Mouse (Mus musculus) thymus, adult 18-20 months (tissue): ENCODE measurements around the gene Snupn.
"Not testable (repeated sequence)": the region's sequence is repeated elsewhere in the genome, so short reads cannot be mapped to it uniquely, and the experiment has no call there.

Experiments used
- DNase-seq, 2 experiments: peaks; one replicate each; pipeline ENCODE4 v3.0.0; 2022; ENCODE audit warnings: mixed read lengths in 2 of 2

Gene Snupn

DNA sequence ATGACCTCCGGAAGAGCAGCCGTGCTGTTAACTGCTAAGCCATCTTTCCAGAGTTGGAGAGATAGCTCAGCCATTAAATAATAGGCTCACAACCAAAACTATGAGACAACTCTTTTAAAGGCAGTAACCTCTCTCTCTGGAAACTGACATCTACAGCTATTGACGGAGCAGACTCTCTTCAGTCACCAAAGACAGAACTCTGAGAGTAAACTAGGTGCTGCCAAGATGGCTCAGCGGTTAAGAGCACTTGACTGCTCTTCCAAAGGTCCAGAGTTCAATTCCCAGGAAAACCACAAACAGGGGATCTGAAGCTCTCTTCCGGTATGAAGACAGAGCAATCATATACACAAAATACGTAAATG is 13.8 kb upstream of the Snupn start:
- DNase-seq: no peak

DNA sequence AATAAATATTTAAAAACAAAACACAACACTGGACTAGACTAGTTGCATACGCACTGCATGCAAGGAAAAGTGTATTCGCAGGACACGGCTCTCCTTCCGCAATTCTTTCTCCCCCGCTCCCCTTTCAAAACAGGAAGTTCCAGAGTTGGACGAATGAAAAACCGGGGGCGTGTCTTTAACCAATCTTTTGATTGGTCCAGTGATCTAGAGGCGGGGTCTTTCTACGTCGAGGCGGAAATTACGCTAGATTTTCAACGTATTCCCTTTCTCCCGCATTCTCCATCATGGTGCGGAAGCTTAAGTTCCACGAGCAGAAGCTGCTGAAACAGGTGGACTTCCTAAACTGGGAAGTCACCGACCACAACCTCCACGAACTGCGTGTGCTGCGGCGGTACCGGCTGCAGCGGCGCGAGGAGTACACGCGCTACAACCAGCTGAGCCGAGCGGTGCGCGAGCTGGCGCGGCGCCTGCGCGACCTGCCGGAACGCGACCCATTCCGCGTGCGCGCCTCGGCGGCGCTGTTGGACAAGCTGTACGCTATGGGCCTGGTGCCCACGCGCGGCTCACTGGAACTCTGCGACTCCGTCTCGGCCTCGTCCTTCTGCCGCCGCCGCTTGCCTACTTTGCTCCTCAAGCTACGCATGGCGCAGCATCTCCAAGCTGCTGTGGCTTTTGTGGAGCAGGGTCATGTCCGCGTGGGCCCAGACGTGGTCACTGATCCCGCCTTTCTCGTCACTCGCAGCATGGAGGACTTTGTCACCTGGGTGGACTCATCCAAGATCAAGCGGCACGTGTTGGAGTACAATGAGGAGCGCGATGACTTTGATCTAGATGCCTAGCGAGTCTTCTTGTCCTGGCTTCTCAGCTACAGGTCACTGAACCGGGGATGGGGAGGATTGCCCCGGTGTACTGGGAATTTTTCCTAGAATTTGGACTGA is 13.2 kb upstream of the Snupn start, which contains the start of gene Imp3:
TSS of gene Imp3 (plus strand) at position 253 of the 938 bp plus-strand sequence.
- peak; percentile 73 to 89 for DNase-seq

DNA sequence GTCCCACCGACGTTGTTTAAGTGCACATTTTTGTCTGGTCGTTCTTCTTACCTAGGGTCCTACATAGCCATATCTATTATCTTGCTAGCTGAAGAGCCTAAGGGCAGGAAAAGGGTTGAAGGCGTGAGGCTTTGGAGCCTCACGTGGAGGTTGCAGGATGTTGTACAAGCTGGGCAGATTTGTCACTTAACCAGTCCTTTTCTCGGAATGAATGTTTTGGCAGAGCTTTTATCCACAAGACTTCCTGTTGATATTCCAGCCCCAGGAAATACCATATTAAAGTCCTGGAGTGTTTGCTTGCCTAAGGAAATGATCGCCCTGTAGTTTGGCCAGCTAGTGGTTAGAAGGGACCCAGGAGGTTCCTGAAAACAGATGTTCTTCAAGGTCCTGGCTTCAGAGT is 12.3 kb upstream of the Snupn start:
- DNase-seq: no peak

DNA sequence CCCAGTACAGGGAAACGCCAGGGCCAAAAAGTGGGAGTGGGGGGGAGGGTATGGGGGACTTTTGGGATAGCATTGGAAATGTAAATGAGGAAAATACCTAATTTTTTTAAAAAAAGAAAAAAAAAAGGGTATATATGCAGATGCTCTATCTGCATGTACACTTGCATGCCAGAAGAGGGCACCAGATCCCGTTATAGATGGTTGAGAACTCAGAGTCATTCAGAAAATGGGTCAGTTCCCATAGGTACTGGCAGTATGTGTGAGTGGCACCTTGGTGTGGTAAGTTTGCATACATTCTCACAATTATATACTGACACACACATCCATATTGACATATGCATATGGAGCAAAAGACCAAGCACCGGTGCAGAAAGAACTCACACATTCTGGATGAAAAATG is 3.2 kb upstream of the Snupn start:
- not testable (repeated sequence) for DNase-seq

DNA sequence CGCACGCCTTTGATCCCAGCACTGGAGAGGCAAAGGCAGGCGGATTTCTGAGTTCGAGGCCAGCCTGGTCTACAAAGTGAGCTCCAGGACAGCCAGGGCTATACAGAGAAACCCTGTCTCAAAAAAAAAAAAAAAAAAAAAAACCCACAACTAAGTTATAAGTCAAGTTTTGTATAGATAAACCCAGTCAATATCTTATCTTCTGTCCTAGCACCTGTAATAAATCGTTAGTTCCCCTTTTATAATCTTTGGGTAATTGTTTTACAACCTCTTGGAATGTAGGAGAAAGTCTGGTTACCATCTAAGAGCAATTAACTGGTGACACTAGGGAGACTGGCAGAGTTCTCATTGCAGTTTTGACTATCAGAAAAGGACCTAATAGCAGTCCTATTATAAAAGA is 2.0 kb upstream of the Snupn start:
- DNase-seq: not testable (repeated sequence)

DNA sequence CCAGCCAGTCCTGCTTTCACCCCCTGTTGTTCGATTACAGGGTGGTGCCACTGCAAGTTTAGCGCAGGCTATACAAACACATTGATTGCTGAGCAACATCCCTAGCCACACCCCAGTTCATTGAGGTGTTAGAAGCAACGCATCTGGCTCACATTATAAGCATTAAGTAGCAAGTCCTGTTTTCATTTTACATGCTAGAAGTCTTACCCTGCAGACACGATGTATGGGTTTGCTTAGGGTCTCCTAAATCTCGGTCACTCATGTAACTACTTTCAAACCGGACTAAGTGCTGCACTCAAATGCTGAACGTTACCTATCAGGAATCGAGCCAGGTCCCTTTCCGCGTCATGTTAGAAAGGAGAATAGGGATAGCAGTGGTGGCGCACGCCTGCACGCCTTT is 911 bp upstream of the Snupn start:
- no peak for DNase-seq

DNA sequence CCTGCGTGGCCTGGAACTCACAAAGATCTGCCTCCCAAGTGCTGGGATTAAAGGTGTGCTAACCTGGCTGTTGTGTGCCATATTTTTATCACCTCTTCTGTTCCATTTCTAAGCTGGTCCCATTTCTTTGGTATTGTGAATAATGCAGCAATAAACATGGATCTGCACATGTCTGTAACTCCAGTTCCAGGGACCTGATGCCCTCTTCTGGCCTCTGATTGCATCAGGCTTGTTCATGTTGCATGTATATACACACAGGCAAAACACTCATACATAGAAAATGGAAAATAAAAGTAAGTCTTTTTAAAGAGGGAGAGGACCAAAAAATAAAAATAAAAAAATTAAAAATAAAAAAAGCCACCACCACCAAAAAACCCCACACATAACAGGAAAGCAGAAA is 2.9 kb downstream of the Snupn start:
- no peak for DNase-seq

DNA sequence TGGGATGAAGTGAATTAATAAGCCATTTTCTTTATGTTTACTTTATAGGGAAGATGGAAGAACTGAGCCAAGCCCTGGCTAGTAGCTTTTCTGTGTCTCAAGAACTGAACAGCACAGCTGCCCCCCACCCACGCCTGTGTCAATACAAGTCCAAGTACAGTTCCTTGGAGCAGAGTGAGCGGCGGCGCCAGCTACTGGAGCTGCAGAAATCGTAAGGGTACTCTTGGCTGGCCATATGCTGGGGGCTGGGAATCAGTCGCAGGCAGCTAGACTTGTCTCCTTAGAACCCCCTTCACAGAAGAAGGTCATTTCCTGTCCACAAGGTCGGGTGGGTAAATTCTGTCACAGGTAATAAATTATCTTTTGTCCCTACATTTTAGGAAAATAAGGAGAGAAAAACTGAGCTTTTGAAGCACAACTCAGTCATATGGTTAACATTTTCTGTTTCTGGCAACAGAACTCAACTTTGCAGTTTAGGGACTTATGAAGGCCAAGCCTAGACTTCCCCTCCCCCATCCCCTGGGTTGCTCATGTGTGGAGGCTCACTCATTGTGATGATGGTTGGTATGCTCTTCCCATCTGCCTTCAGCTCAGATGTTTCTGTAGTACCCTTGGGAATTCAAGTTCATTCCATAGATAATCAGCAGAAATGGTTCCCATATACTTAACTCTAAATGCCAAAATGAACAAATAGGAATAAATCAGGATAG is 6.4 kb downstream of the Snupn start:
- DNase-seq: no peak

DNA sequence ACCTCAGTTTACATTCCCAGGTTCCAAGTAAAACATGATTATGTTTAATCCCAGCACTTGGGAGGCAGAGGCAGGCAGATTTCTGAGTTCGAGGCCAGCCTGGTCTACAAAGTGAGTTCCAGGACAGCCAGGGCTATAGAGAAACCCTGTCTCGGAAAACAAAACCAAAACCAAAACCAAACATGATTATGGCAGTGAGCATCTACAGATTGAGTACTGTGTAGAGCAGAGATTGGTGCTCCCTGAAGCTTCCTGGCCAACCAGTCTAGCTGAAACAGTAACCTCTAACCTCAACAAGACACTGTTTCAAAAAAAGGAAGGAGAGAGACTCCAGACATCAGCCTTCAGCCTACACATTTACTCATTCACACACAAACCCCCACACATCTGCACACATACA is 8.0 kb downstream of the Snupn start:
- no peak for DNase-seq

DNA sequence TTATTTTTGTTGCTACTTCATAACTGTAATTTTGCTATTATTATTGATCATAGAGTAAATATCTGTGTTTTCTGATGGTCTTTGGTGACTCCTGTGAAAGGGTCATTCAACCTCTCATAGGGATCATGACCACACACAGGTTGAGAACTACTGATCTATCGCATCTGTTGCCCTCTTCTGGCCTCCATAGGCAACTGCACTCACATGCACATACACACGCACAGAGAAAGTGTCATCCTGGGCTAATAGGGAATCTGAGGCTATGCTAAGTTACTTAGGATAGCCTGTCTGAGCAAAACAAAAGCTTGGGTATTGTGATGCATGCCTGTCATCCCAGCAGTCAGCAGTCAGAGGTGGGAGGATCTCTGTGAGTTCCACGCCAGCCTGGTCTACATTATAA is 10.9 kb downstream of the Snupn start:
- DNase-seq: no peak

DNA sequence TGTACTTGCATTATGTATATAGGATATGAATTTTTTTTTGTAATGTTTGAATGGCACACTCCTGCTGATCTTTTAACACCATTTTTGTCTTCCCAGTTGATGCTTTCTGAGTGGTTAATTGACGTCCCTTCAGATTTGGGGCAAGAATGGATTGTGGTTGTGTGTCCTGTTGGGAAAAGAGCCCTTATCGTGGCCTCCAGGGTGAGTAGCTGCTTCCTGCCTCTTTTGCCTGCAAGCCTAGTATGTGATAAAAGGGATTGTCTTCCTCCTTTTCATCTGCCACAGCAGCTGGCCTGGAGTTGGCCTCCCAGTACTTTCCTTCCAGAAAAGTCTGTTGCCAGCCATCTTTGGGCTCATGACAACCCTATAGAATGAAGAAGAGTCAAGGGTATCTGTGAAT is 19.5 kb downstream of the Snupn start:
- no peak for DNase-seq

DNA sequence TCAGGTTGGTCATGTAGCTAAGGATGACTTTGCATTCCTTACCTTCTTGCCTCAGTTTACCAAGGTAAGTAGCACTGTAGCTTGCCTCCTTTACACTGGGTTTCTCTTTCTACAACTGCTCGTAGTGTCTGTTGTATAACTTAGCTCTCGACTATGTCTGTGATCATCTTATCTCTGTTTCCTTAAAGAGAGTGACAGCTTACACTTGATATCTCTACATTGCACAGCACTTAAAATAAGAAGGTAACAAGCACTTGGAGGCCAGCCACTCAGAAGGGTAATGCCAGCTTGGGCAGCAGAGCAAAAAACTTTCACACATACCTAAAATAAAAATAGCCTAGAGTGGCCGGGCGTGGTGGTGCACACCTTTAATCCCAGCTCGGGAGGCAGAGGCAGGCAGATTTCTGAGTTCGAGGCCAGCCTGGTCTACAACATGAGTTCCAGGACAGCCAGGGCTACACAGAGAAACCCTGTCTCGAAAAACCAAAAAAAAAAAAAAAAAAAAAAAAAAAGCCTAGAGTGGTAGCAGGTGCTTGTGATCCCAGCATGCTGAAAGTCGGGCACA is 23.4 kb downstream of the Snupn start:
- DNase-seq: no peak

DNA sequence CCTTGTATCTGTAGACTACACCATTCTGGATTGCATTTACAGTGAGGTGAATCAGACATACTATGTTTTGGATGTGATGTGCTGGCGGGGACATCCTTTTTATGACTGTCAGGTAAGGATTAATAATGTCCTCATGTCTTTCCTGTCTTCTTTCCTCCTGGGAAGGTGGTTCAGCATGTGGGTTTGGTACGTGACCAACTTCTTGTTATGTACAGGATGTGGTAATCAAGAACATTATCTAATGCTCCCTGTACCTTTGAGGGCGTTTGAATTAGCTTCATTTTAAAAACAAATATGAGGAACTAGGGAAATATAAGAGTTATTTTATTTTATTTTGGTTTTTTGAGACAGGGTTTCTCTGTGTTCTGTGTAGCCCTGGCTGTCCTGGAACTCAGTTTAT is 24.5 kb downstream of the Snupn start:
- DNase-seq: no peak

DNA sequence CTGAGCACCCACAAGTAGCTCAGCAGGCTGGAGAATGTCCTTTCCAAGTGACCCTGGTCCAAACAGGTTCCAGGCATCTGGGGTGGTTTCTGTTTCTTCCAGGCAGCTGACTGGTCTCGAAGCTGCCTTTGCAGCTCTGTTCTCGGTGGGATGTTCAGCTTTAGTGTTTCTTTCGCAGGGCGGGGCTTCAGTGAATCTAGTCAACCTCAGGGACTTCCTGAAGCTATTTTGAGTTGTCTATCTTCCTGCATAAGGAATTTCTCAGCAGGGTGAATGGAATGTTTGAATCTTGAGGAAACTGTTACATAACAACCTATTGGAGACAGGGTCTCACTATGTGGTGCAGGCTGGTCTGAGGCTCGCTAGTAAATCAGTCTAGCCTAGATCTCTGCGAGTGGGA is 29.5 kb downstream of the Snupn start:
- DNase-seq: no peak

DNA sequence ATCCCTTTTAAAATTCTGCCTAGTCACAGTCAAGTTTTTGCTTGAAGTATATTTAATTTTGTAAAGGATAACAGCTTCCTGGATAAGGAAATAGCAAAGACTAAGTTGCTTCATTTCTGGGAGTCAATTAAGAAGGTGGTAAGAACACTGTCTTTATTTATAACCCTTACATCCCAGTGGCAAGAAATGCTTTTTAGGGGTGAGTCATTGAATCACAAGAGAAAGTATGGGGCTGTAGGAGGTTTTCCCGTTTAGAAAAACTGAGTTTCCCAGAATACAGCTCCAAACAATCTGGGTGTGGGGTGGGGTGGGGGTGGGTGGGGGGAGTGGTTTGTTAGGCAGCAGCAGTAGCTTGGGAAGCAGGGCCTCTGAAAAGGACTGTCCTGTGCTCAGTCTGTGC is 30.8 kb downstream of the Snupn start:
- DNase-seq: no peak

DNA sequence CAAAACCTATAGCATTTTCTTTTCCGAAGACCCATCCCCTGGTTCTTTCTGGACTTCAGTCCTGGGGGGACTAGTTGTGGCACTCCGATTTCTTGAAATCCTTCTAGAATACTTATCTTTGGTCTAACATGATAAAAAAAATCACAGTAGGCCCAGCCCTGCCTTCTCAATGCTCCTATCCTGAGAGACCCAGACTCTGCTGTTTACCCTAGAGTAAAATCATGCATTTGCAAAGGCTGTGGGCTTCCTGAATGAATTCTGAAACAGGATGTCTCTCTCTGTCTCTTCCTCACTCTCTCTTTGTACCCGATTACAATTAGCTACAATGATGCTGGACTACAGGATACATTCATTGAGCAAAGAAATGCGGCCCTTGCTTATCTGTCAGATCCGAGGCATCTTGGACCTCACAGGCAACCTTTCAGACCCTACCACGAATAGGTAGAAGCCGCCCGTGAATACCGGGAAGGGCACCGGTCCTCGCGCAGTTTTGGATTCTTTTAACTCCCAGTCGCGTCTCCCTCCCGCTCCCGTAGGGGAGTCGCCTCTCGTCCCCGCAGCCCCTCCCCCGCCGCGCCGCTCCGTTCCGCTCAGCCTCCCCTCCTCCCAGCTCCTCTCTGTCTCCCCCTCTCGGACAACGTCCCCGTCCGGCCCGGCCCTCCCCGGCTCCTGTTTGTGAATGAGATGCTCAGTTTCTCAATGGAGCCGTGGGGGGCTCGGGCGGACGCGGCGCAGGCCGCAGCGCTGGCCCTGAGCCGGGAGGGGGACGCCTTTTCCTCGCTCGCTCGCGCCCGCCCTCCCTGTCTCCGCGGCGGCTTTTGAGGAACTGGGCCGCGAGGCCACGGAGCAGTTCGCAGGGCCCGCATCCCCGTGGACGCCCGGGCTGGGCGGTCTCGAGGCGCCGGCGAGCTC is 43.9 kb downstream of the Snupn start, which contains the start of gene Ptpn9:
TSS of gene Ptpn9 (plus strand) at position 638 of the 912 bp plus-strand sequence.
- peak; percentile 68 to 69 for DNase-seq

DNA sequence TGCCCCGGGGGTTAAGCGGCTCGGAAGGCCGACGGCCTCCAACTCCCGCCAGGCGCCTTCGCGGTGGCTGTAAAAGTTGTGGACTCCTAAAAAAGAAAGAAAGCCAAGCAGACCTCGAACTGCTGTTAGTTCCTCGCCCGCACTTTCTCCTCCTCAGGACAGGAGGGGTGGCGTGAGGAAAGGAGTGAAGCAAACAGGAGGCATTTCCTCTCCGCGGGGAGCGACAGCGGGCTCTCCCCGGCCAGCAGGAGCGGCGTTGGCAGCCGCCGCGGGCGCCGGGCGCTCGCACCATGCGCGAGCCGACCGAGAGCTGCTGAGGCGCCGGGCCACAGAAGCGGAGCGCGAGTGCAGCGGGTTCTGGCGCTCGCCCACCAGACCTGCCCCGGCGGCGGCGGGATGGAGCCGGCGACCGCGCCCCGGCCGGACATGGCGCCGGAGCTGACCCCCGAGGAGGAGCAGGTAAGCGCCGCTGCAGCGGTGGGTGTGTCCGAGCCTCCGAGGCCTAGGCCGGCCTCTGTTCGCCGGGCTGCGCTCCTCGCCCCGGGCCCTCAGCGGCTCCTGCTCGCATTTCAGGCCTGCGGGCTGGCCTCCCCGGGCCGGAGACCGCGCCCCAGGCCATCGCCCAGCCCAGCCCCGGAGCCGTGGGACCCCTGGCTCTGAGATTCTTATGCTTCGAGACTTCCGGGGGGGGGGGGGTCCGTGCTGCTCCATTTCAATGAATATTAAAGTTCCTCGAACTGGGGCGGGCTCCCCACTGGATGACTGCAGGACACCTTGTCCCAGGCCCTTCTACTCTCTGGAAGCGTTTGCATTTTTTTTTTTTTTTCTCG is 44.7 kb downstream of the Snupn start:
- peak; percentile 21 to 29 for DNase-seq

DNA sequence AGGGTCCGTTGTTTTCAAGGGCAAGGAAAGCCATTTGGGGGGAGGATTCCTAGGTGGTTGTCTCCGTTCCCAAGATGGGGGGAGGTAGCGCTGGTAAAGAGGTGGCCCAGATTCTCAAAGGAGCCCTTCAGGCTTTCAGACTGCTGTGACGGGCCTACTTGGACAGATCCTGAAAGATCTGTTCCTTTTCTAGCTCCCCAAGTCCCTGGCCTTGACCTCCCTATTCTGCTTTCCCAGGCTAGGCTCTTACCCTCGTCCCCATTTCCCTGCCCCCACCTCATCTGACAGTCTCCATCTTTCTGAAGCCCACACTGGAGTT is 45.3 kb downstream of the Snupn start:
- DNase-seq: no peak

DNA sequence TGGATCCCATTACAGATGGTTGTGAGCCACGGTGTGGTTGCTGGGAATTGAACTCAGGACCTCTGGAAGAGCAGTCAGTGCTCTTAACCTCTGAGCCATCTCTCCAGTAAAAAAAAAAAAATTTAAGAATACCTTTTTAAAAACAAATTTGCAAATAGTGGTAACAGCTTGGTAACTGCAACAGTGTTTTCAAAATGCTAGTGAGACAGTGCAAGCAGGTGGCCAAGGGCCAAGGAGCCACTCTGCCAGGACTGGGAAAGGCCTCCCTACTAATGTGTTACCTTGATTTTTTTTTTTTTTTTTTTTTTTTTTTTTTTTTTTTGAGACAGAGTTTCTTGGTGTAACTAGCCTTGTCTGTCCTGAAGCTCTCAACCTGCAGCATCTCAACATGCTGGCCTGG is 46.5 kb downstream of the Snupn start:
- not testable (repeated sequence) for DNase-seq

DNA sequence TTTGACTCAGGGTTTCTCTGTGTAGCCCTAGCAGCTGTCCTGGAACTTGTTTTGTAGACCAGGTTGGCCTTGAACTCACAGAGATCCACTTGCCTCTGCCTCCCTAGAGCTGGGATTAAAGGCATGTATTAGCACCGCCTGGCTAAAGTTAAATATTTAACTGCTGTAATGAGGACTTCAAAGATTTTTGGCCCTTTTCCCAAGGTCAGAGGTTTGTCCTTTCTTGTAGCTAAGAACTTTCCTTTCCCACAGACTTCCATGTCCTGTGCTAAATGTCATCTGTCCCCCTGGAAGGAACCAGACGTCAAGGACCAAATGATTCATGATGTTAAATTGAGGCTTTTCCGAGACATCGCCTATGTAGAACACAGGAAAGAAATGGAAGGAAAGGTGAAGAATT is 52.3 kb downstream of the Snupn start:
- DNase-seq: no peak

DNA sequence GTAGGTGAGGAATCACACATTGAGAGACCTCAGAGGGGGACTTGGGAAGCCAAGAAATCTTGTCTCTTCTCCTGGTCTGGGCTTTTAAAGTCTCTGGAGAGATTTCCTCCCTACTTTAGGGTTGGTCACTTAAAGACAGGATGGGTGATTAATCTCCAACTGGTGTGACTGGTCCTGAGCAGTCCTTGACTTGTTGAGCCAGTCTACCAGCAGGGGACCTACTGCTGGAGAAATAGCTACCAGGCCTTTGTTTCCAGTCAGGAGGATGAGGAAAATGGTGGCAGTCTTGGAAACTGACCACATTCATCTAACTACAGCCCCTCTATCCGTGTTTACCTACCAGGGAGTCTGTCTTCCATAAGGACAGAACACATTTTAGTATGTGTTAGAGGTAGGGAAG is 61.7 kb downstream of the Snupn start:
- DNase-seq: no peak

DNA sequence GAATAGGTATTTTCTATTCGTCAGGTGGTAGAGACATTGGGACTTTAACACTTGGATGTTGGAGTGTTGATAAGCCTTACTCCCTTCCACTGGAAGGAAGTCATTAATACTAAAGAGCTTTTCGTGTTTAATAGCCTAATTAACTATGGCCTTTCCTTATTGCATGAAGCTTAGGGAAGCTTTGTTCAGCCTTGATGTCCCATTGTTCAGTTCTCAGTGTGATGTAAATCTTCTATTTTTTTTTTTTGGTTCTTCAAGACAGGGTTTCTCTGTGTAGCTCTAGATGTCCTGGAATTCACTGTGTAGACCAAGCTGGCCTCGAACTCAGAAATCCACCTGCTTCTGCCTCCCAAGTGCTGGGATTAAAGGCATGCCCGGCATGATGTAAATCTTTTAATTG is 62.2 kb downstream of the Snupn start:
- no peak for DNase-seq
